Mouse (Mus musculus): ENCODE data around the gene Cdc42se2. TPM values are rescaled to one million over a fixed set of nuclear protein-coding genes. Genes with fewer than 3 reads are reported as not detected.

The Cdc42se2 gene
- polyA plus RNA-seq, 1 experiment = 3.3 TPM

DNA sequence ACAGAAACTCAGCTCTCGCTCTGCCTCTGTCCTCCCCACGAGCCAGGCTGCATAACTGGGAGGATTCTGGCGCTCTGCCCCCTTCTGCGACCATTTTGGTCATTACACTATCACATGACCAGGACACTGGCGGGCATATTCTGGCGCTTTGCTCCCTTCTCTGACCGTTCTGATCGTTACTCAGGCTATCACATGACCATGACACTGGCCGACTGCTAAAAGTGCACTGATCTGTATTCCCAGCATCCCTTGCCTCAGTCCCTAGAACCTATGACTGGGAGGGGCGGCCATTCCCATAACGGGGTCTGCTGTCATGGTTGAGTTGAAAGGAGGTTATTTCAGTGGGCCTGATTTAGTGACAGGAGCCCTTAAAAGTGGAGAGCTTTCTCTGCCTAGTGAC lies 9.1 kb upstream of the Cdc42se2 start:
- no peak overlapping the region for H3K4me3 ChIP-seq (replicated peaks)
- H3K36me3 ChIP-seq (replicated peaks; ENCODE audit: low read length) = no peaks in the 10 kb centered on the region
- peaks cover 53% of the 10 kb centered on the region for H3K4me1 ChIP-seq
- H3K9me3 ChIP-seq = no peaks in the 10 kb centered on the region
- H3K27me3 ChIP-seq (replicated peaks) = no peaks in the 10 kb centered on the region
- TF ChIP-seq GATA1 (IDR thresholded peaks at IDR 0.05; ENCODE audit: borderline replicate concordance, low read length) = no peak
- TF ChIP-seq FLI1 (IDR thresholded peaks at IDR 0.05; ENCODE audit: low read length) = no peak

DNA sequence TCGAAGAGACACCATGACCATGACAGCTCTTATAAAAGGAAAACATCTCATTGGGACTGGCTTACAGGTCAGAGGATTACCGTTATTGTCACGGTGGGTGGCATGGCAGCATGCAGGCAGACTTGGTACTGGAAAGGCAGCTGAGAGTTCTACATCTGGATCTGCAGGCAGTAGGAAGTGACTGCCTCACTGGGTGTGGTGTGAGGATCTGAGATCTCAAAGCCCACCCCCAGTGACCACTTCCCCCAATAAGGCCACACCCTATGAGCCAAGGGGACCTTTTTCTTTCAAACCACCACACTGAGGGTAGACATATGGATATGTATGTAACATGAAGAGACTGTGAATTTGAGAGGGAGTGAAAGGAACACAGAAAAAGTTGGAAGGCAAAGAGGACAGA lies 7.2 kb upstream of the Cdc42se2 start:
- Histone ChIP-seq H3K9me3 (no peaks in the 10 kb centered on the region), H3K4me1 (peaks cover 51% of the 10 kb centered on the region), H3K4me3 (replicated peaks) (no peak overlapping the region), H3K36me3 (replicated peaks; ENCODE audit: low read length) (no peaks in the 10 kb centered on the region), H3K27me3 (replicated peaks) (no peaks in the 10 kb centered on the region)
- TF ChIP-seq GATA1 (IDR thresholded peaks at IDR 0.05; ENCODE audit: borderline replicate concordance, low read length) (no peak), FLI1 (IDR thresholded peaks at IDR 0.05; ENCODE audit: low read length) (no peak)

DNA sequence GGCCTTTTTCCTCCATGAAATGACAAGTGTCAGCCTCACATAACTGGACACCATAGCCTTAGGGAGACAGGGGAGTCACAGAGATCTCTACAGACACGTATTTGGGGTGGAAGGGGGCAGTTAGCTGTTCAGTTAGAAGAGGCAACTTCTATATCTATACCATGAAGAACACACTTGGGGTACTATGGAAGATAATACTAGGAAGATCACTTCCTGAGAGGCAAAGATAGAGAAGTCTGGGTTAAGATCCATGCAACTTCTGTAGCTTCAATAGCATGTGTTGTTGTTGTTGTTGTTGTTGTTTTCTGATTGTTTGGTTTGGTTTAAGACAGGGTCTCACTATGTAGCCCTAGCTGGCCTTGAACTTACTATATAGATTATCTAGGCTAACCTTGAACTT lies 5.7 kb upstream of the Cdc42se2 start:
- TF ChIP-seq GATA1 (IDR thresholded peaks at IDR 0.05; ENCODE audit: borderline replicate concordance, low read length) (no peak), FLI1 (IDR thresholded peaks at IDR 0.05; ENCODE audit: low read length) (no peak)
- no peaks in the 10 kb centered on the region for H3K36me3 ChIP-seq (replicated peaks; ENCODE audit: low read length)
- no peaks in the 10 kb centered on the region for H3K9me3 ChIP-seq
- H3K4me3 ChIP-seq (replicated peaks) = no peak overlapping the region
- H3K27me3 ChIP-seq (replicated peaks) = no peaks in the 10 kb centered on the region
- peaks cover 52% of the 10 kb centered on the region for H3K4me1 ChIP-seq

- Histone ChIP-seq H3K9me3 (no peaks in the 10 kb centered on the region), H3K4me1 (peaks cover 56% of the 10 kb centered on the region), H3K27me3 (replicated peaks) (no peaks in the 10 kb centered on the region), H3K4me3 (replicated peaks) (peak overlapping the region; percentile 81), H3K36me3 (replicated peaks; ENCODE audit: low read length) (no peaks in the 10 kb centered on the region)
- TF ChIP-seq FLI1 (IDR thresholded peaks at IDR 0.05; ENCODE audit: low read length) (no peak), GATA1 (IDR thresholded peaks at IDR 0.05; ENCODE audit: borderline replicate concordance, low read length) (no peak)
These were observed 4.0 kb upstream of the Cdc42se2 start for GRCm38 (mm10) chr11:54791458-54791857.

DNA sequence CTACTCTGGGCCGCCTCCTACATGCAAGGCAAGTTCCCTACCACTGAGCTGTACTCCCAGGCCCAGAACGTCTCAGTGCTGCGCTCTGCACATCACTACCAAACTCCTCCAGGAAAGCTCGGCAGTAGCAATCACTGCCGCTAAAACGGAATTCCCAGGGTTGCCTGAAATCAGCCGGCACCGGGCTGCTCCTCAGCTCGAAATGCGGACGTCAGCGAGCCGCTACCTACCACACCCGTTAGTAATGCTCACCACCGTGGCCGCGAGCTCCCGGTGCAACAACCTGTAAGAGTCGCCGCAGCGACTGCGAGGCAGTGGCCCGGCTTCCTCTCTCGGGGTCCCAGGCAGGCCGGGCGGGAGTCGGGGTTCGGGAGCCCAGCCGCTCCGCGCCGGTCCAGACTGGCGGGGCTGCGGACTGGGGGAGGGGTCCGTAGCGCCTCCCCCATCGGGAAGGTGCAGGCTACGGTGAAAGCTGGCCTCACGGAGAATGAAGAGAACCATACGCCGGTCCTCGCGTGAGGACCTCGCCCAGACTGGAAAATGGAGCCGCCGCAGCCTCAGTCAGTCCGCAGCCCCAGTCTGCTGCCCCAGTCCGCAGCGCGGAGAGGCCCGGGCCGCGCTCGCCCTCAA lies 502 bp downstream of the Cdc42se2 start:
- TF ChIP-seq FLI1 (IDR thresholded peaks at IDR 0.05; ENCODE audit: low read length) (no peak), GATA1 (IDR thresholded peaks at IDR 0.05; ENCODE audit: borderline replicate concordance, low read length) (no peak)
- Histone ChIP-seq H3K4me1 (peaks cover 45% of the 10 kb centered on the region), H3K9me3 (no peaks in the 10 kb centered on the region), H3K4me3 (replicated peaks) (peak overlapping the region; percentile 98), H3K36me3 (replicated peaks; ENCODE audit: low read length) (peaks cover 3% of the 10 kb centered on the region), H3K27me3 (replicated peaks) (no peaks in the 10 kb centered on the region)

DNA sequence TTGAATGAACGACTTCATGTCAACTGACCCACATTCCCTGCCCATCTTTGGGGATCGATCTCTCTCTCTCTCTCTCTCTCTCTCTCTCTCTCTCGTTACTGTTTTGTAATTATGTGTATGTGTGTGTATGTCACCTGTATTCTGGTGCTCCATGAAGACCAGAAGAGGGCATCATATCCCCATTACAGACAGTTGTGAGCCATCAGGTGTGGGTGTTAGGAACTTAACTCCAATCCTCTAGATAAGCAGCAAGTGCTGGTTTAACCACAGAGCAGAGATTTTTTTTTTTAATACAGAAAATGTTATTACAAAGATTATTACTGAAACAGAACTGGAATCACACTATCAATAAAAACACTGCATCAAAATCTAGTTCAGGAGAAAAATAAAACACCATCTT lies 1.9 kb downstream of the Cdc42se2 start:
- Histone ChIP-seq H3K4me1 (peaks cover 36% of the 10 kb centered on the region), H3K4me3 (replicated peaks) (no peak overlapping the region), H3K36me3 (replicated peaks; ENCODE audit: low read length) (peaks cover 3% of the 10 kb centered on the region), H3K27me3 (replicated peaks) (no peaks in the 10 kb centered on the region), H3K9me3 (no peaks in the 10 kb centered on the region)
- TF ChIP-seq GATA1 (IDR thresholded peaks at IDR 0.05; ENCODE audit: borderline replicate concordance, low read length) = no peak
- TF ChIP-seq FLI1 (IDR thresholded peaks at IDR 0.05; ENCODE audit: low read length) = no peak

DNA sequence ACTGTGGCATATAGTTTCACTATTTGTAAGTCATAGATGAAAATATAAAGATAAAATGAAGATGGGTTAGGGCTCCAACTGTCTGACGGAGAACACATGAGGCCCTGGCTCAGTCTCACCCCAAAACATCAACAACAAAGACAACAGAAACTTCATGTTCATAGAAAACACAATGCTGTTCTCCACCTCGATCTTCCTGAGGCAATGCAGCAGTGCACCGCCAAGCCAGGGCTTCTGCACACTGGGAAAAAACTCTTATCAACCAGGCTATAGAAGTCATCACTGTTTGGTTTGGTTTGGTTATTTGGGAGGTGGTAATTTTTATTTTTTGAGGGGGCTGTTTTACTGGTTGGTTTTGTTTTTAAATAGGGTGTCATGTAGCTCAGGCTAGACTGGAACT lies 3.0 kb downstream of the Cdc42se2 start:
- H3K4me3 ChIP-seq (replicated peaks) = no peak overlapping the region
- peaks cover 37% of the 10 kb centered on the region for H3K4me1 ChIP-seq
- H3K36me3 ChIP-seq (replicated peaks; ENCODE audit: low read length) = peaks cover 3% of the 10 kb centered on the region
- TF ChIP-seq FLI1 (IDR thresholded peaks at IDR 0.05; ENCODE audit: low read length) (no peak), GATA1 (IDR thresholded peaks at IDR 0.05; ENCODE audit: borderline replicate concordance, low read length) (no peak)
- no peaks in the 10 kb centered on the region for H3K27me3 ChIP-seq (replicated peaks)
- H3K9me3 ChIP-seq = no peaks in the 10 kb centered on the region

DNA sequence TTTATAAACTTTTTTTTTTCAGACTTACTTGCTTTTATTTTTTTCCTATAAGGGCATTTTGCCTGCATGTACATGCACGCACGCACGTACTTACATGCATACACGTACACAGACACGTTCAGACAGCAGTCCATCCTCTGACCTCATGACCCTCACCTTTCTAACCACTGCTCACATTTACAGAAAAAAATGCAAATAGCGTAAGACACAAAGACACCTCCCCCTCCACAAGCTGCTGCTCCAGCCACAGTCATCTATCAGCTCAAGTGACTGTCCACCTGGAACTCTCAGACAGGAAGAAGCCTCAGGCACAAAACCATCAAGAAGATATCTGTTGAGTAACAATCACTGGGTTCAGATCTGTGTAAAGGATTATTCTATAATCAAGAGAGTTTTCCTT lies 5.2 kb downstream of the Cdc42se2 start:
- peaks cover 3% of the 10 kb centered on the region for H3K36me3 ChIP-seq (replicated peaks; ENCODE audit: low read length)
- no peak overlapping the region for H3K4me3 ChIP-seq (replicated peaks)
- H3K4me1 ChIP-seq = peaks cover 44% of the 10 kb centered on the region
- no peaks in the 10 kb centered on the region for H3K27me3 ChIP-seq (replicated peaks)
- TF ChIP-seq GATA1 (IDR thresholded peaks at IDR 0.05; ENCODE audit: borderline replicate concordance, low read length) = no peak
- TF ChIP-seq FLI1 (IDR thresholded peaks at IDR 0.05; ENCODE audit: low read length) = no peak
- H3K9me3 ChIP-seq = no peaks in the 10 kb centered on the region

DNA sequence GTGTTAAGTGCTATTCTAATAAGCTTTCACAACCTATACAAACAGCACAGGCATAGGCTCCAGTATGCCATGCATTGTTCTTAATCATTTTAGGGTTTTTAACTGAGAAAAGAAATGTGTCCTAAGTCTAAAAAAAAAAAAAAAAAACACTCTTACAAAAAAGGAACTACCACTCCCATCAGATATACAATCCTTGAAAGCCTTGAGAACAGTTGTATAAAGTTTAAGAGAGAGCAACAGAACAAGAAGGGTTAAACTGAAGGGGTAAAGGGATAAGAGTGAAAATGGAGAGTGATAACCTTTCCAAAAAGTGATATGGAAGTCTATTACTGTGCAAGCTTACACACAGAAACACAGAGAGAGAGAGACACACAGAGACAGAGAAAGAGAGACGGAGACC lies 7.5 kb downstream of the Cdc42se2 start:
- Histone ChIP-seq H3K27me3 (replicated peaks) (no peaks in the 10 kb centered on the region), H3K4me3 (replicated peaks) (no peak overlapping the region), H3K9me3 (no peaks in the 10 kb centered on the region), H3K36me3 (replicated peaks; ENCODE audit: low read length) (no peaks in the 10 kb centered on the region), H3K4me1 (peaks cover 53% of the 10 kb centered on the region)
- TF ChIP-seq FLI1 (IDR thresholded peaks at IDR 0.05; ENCODE audit: low read length) (no peak), GATA1 (IDR thresholded peaks at IDR 0.05; ENCODE audit: borderline replicate concordance, low read length) (no peak)

GRCm38 (mm10) chr11:54778131-54778844 lies 9.2 kb downstream of the Cdc42se2 start:
- Histone ChIP-seq H3K36me3 (replicated peaks; ENCODE audit: low read length) (no peaks in the 10 kb centered on the region), H3K4me1 (peaks cover 57% of the 10 kb centered on the region), H3K27me3 (replicated peaks) (no peaks in the 10 kb centered on the region), H3K9me3 (no peaks in the 10 kb centered on the region), H3K4me3 (replicated peaks) (no peak overlapping the region)
- TF ChIP-seq GATA1 (IDR thresholded peaks at IDR 0.05; ENCODE audit: borderline replicate concordance, low read length) (no peak), FLI1 (IDR thresholded peaks at IDR 0.05; ENCODE audit: low read length) (no peak)
